Mouse (Mus musculus) limb, embryonic 14.5 days (tissue): ENCODE measurements around the gene Art3. TPM values are rescaled to one million over a fixed set of nuclear protein-coding genes. Genes with fewer than 3 reads are reported as not detected.
A peak's percentile ranks its signal among the peaks of the same experiment; 100 is the strongest.

Experiments
- ATAC-seq: fragments of 200-750 bp; cut with Nextera tagmentation; 2 replicates; pipeline ENCODE4 v1.8.0; 2017; ENCODE audit warnings: low read depth, moderate number of reproducible peaks, moderate TSS enrichment; ENCODE audit not compliant: low FRiP score
- DNase-seq: peaks from one replicate; pipeline ENCODE4 v3.0.0-alpha.2; 2015; ENCODE audit warnings: low spot score
- H3K27ac ChIP-seq: fragments of 300-500 bp; sonication (generic); replicated peaks from 2 replicates; pipeline ENCODE4 v1.5.1; 2014; ENCODE audit warnings: low read depth, mild to moderate bottlenecking, low read length, moderate library complexity, mixed read lengths
- H3K27me3 ChIP-seq: fragments of 300-500 bp; sonication (generic); 2 replicates; pipeline ENCODE4 v1.6.1; 2014; ENCODE audit warnings: low read length, mixed read lengths; ENCODE audit not compliant: control insufficient read depth, insufficient read depth
- H3K36me3 ChIP-seq: fragments of 300-500 bp; sonication (generic); 2 replicates; pipeline ENCODE4 v1.6.1; 2014; ENCODE audit warnings: mild to moderate bottlenecking, low read length, moderate library complexity, mixed read lengths; ENCODE audit not compliant: control insufficient read depth, insufficient read depth
- H3K4me1 ChIP-seq: fragments of 300-500 bp; sonication (generic); 2 replicates; pipeline ENCODE4 v1.6.1; 2014; ENCODE audit warnings: antibody characterized with exemption, low read length, mixed read lengths; ENCODE audit not compliant: control insufficient read depth, insufficient read depth
- H3K4me2 ChIP-seq: fragments of 300-500 bp; sonication (generic); replicated peaks from 2 replicates; pipeline ENCODE4 v1.6.1; 2014; ENCODE audit warnings: low read depth, mild to moderate bottlenecking, low read length, moderate library complexity; ENCODE audit not compliant: severe bottlenecking
- H3K4me3 ChIP-seq: fragments of 300-500 bp; sonication (generic); replicated peaks from 2 replicates; pipeline ENCODE4 v1.5.1; 2014; ENCODE audit warnings: low read length
- H3K9ac ChIP-seq: fragments of 300-500 bp; sonication (generic); 2 replicates; pipeline ENCODE4 v1.6.1; 2014; ENCODE audit warnings: mild to moderate bottlenecking, low read depth, low read length, moderate library complexity; ENCODE audit not compliant: severe bottlenecking
- H3K9me3 ChIP-seq: fragments of 300-500 bp; sonication (generic); 2 replicates; pipeline ENCODE4 v1.6.1; 2016; ENCODE audit warnings: low read length; ENCODE audit not compliant: control insufficient read depth
- POLR2A ChIP-seq: fragments of 200-500 bp; IDR thresholded peaks from 2 replicates; pipeline ENCODE4 v1.8.0; 2012; ENCODE audit warnings: inconsistent platforms, mild to moderate bottlenecking, moderate library complexity, borderline replicate concordance; ENCODE audit not compliant: insufficient read depth, insufficient read length; ENCODE audit errors: extremely low read depth
- WGBS: fragments of 180-500 bp; shearing (Covaris S2); extraction: QIAGEN DNeasy Blood & Tissue Kit; methylation state at CpG from one replicate; pipeline ENCODE4 v1.1.7; 2014; 5-methylcytosine and 5-hydroxymethylcytosine counted together
- polyA plus RNA-seq, 2 experiments: library from polyadenylated mRNA; depleted of rRNA in 1 of 2; stranded (reverse) in 1 of 2; unstranded in 1 of 2; fragments of >200 nt; fragmentation: Nextera tagmentation in 1 of 2; extraction: Ambion mirVana in 1 of 2; gene quantifications; 2 replicates each; pipeline versions ENCODE4 v1.2.1 to v1.2.3; 2012 to 2014

The Art3 gene
- polyA plus RNA-seq, 2 experiments, result 7.7 to 9.6 TPM

- Histone ChIP-seq H3K4me2 (no peak overlapping the region), H3K36me3 (peaks cover 88% of the 10 kb centered on the region), H3K9me3 (no peaks in the 10 kb centered on the region), H3K27ac (no peak overlapping the region), H3K4me1 (no peaks in the 10 kb centered on the region), H3K9ac (no peak overlapping the region), H3K27me3 (no peaks in the 10 kb centered on the region), H3K4me3 (no peak overlapping the region)
- no peak for TF ChIP-seq POLR2A
- ATAC-seq, result no peak
- WGBS, result 84% methylated on average over 2 of the region's 2 CpGs
- no peak for DNase-seq
Observed at GRCm38 (mm10) chr5:92294525-92294924, 37.1 kb upstream of the Art3 start.

- Histone ChIP-seq H3K9me3 (no peaks in the 10 kb centered on the region), H3K4me2 (no peak overlapping the region), H3K9ac (no peak overlapping the region), H3K27ac (no peak overlapping the region), H3K4me1 (no peaks in the 10 kb centered on the region), H3K36me3 (peaks cover 85% of the 10 kb centered on the region), H3K27me3 (no peaks in the 10 kb centered on the region), H3K4me3 (no peak overlapping the region)
- DNase-seq (no peak), ATAC-seq (no peak)
- 93% methylated on average over 13 of the region's 13 CpGs for WGBS
- TF ChIP-seq POLR2A, result no peak
Observed at GRCm38 (mm10) chr5:92302149-92302840, 29.3 kb upstream of the Art3 start.

GRCm38 (mm10) chr5:92304291-92304690, 27.3 kb upstream of the Art3 start:
- DNase-seq (no peak), ATAC-seq (no peak)
- Histone ChIP-seq H3K27me3 (no peaks in the 10 kb centered on the region), H3K4me2 (no peak overlapping the region), H3K4me1 (peaks cover 5% of the 10 kb centered on the region), H3K4me3 (no peak overlapping the region), H3K9me3 (no peaks in the 10 kb centered on the region), H3K9ac (no peak overlapping the region), H3K36me3 (peaks cover 69% of the 10 kb centered on the region), H3K27ac (no peak overlapping the region)
- WGBS, result 85% methylated on average over 3 of the region's 3 CpGs
- no peak for TF ChIP-seq POLR2A

GRCm38 (mm10) chr5:92309681-92310511, 21.7 kb upstream of the Art3 start, which contains the start of gene Sdad1:
Sdad1 (minus strand) TSS chr5:92310479.
- no peaks in the 10 kb centered on the region for H3K27me3 ChIP-seq
- 0 out of 2 replicates have a peak, but pooled peaks have one; percentile 19 for TF ChIP-seq POLR2A
- peak within 1 kb of the TSS; percentile 56 for H3K4me2 ChIP-seq
- H3K4me3 ChIP-seq, result peak within 1 kb of the TSS; percentile 86
- peak within 1 kb of the TSS; percentile 88 for H3K9ac ChIP-seq
- H3K9me3 ChIP-seq, result no peaks in the 10 kb centered on the region
- DNase-seq, result peak; percentile 93
- peak within 1 kb of the TSS; percentile 78 for H3K27ac ChIP-seq
- H3K4me1 ChIP-seq, result peaks cover 5% of the 10 kb centered on the region
- peaks cover 15% of the 10 kb centered on the region for H3K36me3 ChIP-seq
- 3% methylated on average over 40 of the region's 41 CpGs for WGBS
- peak; percentile 94 for ATAC-seq

- Histone ChIP-seq H3K27me3 (no peaks in the 10 kb centered on the region), H3K27ac (no peak overlapping the region), H3K36me3 (peaks cover under 1% of the 10 kb centered on the region; the same call in 1 of the 2 replicates), H3K9ac (no peak overlapping the region), H3K4me2 (no peak overlapping the region; the same call in 1 of the 2 replicates), H3K4me3 (no peak overlapping the region), H3K4me1 (peaks cover 5% of the 10 kb centered on the region), H3K9me3 (no peaks in the 10 kb centered on the region)
- WGBS, result 13% methylated on average over 13 of the region's 13 CpGs
- ATAC-seq (peak; percentile 30; the same call in 1 of the 2 replicates), DNase-seq (peak; percentile 89)
- TF ChIP-seq POLR2A, result no peak
Observed at GRCm38 (mm10) chr5:92312046-92312715, 19.4 kb upstream of the Art3 start.
